Mouse (Mus musculus) lung, embryonic 14.5 days (tissue): Measurements from ENCODE around the gene Cntn4. TPM values are rescaled to one million over a fixed set of nuclear protein-coding genes. Genes with fewer than 3 reads are reported as not detected.
A peak's percentile ranks its signal among the peaks of the same experiment; 100 is the strongest.

Experiments used
- ATAC-seq: fragments of 200-750 bp; cut with Nextera tagmentation; 2 replicates; pipeline ENCODE4 v1.8.0; 2017; ENCODE audit warnings: mild to moderate bottlenecking, moderate TSS enrichment, moderate library complexity; ENCODE audit not compliant: insufficient read depth
- DNase-seq: peaks from one replicate; pipeline ENCODE4 v3.0.0-alpha.2; 2015
- H3K27ac ChIP-seq: fragments of 300-500 bp; sonication (generic); 2 replicates; pipeline ENCODE4 v1.5.1; 2014; ENCODE audit warnings: low read depth, mild to moderate bottlenecking, moderate library complexity
- H3K27me3 ChIP-seq: fragments of 300-500 bp; sonication (generic); 2 replicates; pipeline ENCODE4 v1.6.1; 2014; ENCODE audit warnings: low read length, control low read depth; ENCODE audit not compliant: insufficient read depth
- H3K36me3 ChIP-seq: fragments of 300-500 bp; sonication (generic); 2 replicates; pipeline ENCODE4 v1.6.1; 2014; ENCODE audit warnings: control low read depth; ENCODE audit not compliant: insufficient read depth
- H3K4me1 ChIP-seq: fragments of 300-500 bp; sonication (generic); 2 replicates; pipeline ENCODE4 v1.6.1; 2014; ENCODE audit warnings: antibody characterized with exemption, control low read depth; ENCODE audit not compliant: insufficient read depth
- H3K4me2 ChIP-seq: fragments of 300-500 bp; sonication (generic); 2 replicates; pipeline ENCODE4 v1.6.1; 2014; ENCODE audit warnings: mild to moderate bottlenecking
- H3K4me3 ChIP-seq: fragments of 300-500 bp; sonication (generic); 2 replicates; pipeline ENCODE4 v1.5.1; 2014; ENCODE audit warnings: low read depth, low read length
- H3K9ac ChIP-seq: fragments of 300-500 bp; sonication (generic); 2 replicates; pipeline ENCODE4 v1.6.1; 2014
- H3K9me3 ChIP-seq: fragments of 300-500 bp; sonication (generic); 2 replicates; pipeline ENCODE4 v1.6.1; 2016; ENCODE audit warnings: low read depth, low read length, control low read depth
- CTCF ChIP-seq: IDR thresholded peaks from 2 replicates; pipeline ENCODE4 v1.5.1; 2016; ENCODE audit warnings: antibody characterized with exemption, low read depth
- WGBS: fragments of 180-500 bp; shearing (Covaris S2); extraction: QIAGEN DNeasy Blood & Tissue Kit; methylation state at CpG from one replicate; pipeline ENCODE4 v1.1.7; 2014; 5-methylcytosine and 5-hydroxymethylcytosine counted together
- polyA plus RNA-seq: library from polyadenylated mRNA; unstranded; fragments of >200 nt; fragmentation: Nextera tagmentation; extraction: Ambion mirVana; gene quantifications from 2 replicates; pipeline ENCODE4 v1.2.1, GENCODE M21; 2014

Cntn4 gene
- polyA plus RNA-seq, 1 experiment from 2014 or later: 3.1 TPM

DNA sequence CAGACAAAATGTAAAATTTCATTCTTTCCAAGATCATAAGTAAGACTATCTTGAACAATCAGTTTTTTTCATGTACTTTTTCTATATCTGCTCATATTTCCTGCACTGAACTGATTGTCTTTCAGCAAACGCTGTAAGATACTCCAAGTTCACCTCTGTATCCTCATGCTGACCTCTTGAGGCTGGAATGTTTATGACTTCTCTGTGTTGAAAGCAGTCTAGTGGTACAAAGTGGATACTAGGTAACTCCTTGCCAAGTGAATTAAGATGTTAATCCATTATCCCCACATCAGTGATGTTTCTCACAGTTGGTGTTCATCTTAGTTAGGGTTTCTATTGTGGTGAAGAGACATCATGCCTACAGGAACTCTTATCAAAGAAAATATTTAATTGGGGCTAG, 651.5 kb downstream of the Cntn4 start:
- no peaks in the 10 kb centered on the region for H3K4me1 ChIP-seq
- no peak overlapping the region for H3K9ac ChIP-seq
- no peak overlapping the region for H3K27ac ChIP-seq
- H3K4me3 ChIP-seq: no peak overlapping the region
- ATAC-seq (no peak), DNase-seq (peak; percentile 36)
- no peaks in the 10 kb centered on the region for H3K9me3 ChIP-seq
- no peak overlapping the region for H3K4me2 ChIP-seq
- H3K27me3 ChIP-seq: no peaks in the 10 kb centered on the region
- no peak for TF ChIP-seq CTCF
- no peaks in the 10 kb centered on the region for H3K36me3 ChIP-seq
- 47% methylated on average over 1 of the region's 1 CpGs for WGBS

DNA sequence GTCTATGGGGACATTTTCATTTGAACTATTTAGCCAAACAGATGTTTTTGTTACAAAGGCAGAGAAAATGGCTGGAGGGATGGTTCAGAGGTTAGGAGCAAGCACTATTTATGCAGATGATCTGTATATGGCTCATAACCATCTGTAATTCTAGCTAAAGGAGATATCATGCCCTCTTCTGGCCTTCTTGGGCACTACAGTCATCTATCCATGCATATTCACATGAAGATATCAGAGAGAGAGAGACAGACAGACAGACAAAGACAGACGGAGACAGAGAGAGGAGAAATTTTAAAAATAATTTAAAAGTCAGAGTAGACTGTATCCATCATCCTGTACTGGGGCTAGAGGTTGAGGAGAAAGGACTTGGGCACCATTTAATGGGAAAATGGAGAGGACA, 652.2 kb downstream of the Cntn4 start:
- H3K4me2 ChIP-seq: no peak overlapping the region
- ATAC-seq (no peak), DNase-seq (peak; percentile 27)
- WGBS: 86% methylated on average over 1 of the region's 1 CpGs
- no peak overlapping the region for H3K9ac ChIP-seq
- peak; percentile 37 for TF ChIP-seq CTCF
- no peaks in the 10 kb centered on the region for H3K36me3 ChIP-seq
- H3K27ac ChIP-seq: no peak overlapping the region
- H3K9me3 ChIP-seq: no peaks in the 10 kb centered on the region
- no peaks in the 10 kb centered on the region for H3K27me3 ChIP-seq
- no peaks in the 10 kb centered on the region for H3K4me1 ChIP-seq
- no peak overlapping the region for H3K4me3 ChIP-seq

DNA sequence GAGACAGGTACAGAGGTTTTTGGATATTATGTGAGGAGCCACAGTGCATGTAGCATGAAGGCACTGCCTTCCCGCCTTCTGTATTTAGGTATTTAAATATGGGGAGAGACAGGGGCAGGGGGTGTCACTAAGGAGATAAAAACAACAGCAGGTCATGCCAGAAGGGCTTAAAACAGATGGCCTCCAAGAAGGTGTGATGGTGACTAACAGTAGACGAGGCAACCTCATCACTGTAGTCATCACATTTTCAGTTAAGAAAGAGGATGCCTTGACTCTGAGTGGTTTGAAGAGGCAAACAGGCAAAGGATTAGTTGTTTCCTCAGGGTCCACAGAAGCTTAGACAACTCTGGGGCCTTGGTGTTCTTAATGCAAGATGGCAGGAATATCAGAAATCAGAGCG, 655.0 kb downstream of the Cntn4 start:
- ATAC-seq: no peak
- no peak overlapping the region for H3K9ac ChIP-seq
- H3K36me3 ChIP-seq: no peaks in the 10 kb centered on the region
- H3K4me3 ChIP-seq: no peak overlapping the region
- no peak overlapping the region for H3K4me2 ChIP-seq
- no peaks in the 10 kb centered on the region for H3K9me3 ChIP-seq
- 84% methylated on average over 3 of the region's 3 CpGs for WGBS
- no peaks in the 10 kb centered on the region for H3K27me3 ChIP-seq
- no peak for TF ChIP-seq CTCF
- H3K4me1 ChIP-seq: no peaks in the 10 kb centered on the region
- no peak for DNase-seq
- no peak overlapping the region for H3K27ac ChIP-seq

DNA sequence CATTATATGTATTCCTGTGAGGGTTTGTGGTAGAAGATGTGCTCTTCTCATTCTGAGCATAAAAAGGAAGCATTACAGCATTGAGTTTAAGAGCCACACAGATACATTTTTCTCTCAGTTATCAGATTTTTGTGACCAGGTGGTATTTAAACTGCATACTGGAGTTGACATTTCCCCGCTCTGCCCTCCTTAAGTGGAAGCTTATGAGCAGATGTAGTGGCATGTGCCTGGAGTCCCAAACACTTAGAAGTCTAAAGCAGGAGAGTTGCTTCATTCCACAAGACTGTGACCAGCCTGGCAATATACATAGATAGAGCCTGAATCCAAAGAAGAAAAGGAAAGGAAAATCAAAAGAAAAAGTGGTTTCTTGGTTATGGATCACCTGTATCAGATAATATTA, 655.5 kb downstream of the Cntn4 start:
- TF ChIP-seq CTCF: no peak
- H3K36me3 ChIP-seq: no peaks in the 10 kb centered on the region
- 68% methylated on average over 1 of the region's 1 CpGs for WGBS
- H3K27ac ChIP-seq: no peak overlapping the region
- no peak for ATAC-seq
- H3K27me3 ChIP-seq: no peaks in the 10 kb centered on the region
- H3K9me3 ChIP-seq: no peaks in the 10 kb centered on the region
- DNase-seq: no peak
- no peak overlapping the region for H3K4me2 ChIP-seq
- no peak overlapping the region for H3K9ac ChIP-seq
- H3K4me3 ChIP-seq: no peak overlapping the region
- no peaks in the 10 kb centered on the region for H3K4me1 ChIP-seq

DNA sequence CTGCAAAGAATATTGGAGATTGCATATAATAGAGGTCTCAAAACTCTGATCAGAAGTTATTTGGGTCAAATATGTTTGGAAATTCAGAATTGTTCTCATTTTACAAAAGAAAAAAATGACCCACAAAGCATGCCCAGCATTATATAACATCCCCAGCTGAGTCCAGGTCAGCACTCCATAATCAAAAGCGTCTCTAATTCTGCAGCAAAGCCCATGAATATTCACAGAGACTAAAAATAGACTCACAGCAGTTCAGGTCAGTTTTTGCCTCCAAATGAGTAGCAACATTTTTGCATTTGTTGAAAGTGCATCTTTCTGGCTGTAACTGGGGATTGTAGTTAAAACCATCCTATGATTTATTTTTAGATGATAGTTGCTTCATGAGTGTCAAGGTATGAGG, 657.6 kb downstream of the Cntn4 start:
- ATAC-seq (no peak), DNase-seq (no peak)
- H3K27ac ChIP-seq: no peak overlapping the region
- no peak overlapping the region for H3K9ac ChIP-seq
- no peak overlapping the region for H3K4me3 ChIP-seq
- 39% methylated on average over 1 of the region's 1 CpGs for WGBS
- H3K36me3 ChIP-seq: no peaks in the 10 kb centered on the region
- no peak overlapping the region for H3K4me2 ChIP-seq
- H3K27me3 ChIP-seq: no peaks in the 10 kb centered on the region
- no peak for TF ChIP-seq CTCF
- no peaks in the 10 kb centered on the region for H3K9me3 ChIP-seq
- H3K4me1 ChIP-seq: no peaks in the 10 kb centered on the region

DNA sequence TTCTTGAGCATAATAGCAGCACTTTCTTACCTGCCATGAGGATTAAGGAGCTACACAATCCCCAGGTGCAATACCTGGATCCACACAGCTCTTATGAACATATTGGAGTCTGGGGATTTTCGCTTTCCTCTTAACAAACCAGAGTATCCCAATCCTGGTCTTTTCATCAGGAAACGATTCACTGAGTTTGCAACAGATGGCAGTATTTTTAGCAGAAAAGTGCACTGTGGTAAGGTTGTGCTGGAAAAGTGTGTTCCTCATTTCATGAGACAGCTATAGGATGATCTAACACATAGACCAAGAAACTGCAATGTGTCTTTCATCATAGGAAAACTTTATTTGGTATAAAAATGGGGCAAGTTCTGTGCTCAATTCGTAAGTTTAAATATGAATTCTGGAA, 659.3 kb downstream of the Cntn4 start:
- no peak overlapping the region for H3K4me3 ChIP-seq
- H3K27ac ChIP-seq: no peak overlapping the region
- no peak; the same call in 1 of the 2 replicates for TF ChIP-seq CTCF
- no peaks in the 10 kb centered on the region for H3K36me3 ChIP-seq
- no peak for ATAC-seq
- 77% methylated on average over 3 of the region's 3 CpGs for WGBS
- DNase-seq: no peak
- H3K9ac ChIP-seq: no peak overlapping the region
- no peak overlapping the region for H3K4me2 ChIP-seq
- H3K27me3 ChIP-seq: no peaks in the 10 kb centered on the region
- no peaks in the 10 kb centered on the region for H3K4me1 ChIP-seq
- H3K9me3 ChIP-seq: no peaks in the 10 kb centered on the region

DNA sequence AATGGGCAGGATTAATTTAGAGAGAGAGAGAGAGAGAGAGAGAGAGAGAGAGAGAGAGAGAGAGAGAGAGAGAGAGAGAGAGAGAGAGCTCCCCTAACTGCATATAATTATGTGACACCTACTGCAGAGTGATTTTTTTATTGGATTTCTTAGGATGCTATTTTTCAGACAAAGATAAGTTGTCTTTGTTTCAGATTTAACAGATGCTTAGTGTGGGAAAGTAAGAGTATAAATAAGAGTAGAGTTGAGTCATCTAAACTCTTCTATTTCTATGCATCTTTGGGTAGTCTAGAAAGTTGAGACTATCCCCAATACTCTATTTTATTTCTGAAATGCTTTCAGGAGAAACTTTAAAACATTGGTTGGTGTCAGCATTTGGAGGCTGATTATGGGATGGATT, 660.4 kb downstream of the Cntn4 start:
- Histone ChIP-seq H3K4me2 (no peak overlapping the region), H3K36me3 (no peaks in the 10 kb centered on the region), H3K9me3 (no peaks in the 10 kb centered on the region), H3K27ac (no peak overlapping the region), H3K4me3 (no peak overlapping the region), H3K4me1 (no peaks in the 10 kb centered on the region), H3K9ac (no peak overlapping the region), H3K27me3 (no peaks in the 10 kb centered on the region)
- ATAC-seq: no peak
- TF ChIP-seq CTCF: no peak
- no peak for DNase-seq

DNA sequence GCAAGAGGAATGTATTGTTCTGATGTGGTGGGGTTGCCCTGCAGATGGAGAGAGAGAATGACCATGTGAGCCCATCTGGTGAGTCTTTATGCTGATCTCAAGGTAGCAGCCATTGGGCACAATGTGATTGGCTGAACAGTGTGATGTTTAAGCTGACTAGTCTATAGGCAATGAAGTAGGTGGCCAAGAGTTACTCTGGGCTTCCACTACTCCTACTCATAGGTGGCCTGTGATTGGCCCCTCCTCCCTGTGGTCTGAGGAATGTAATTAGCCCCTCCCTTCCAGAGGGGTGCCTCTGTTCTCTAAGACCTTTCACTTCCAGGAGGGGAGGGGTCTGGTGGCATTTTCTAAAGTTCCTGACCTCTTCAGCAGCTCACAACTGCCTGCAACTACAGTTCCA, 663.7 kb downstream of the Cntn4 start:
- ATAC-seq (no peak), DNase-seq (no peak)
- H3K36me3 ChIP-seq: no peaks in the 10 kb centered on the region
- H3K9me3 ChIP-seq: no peaks in the 10 kb centered on the region
- H3K4me1 ChIP-seq: no peaks in the 10 kb centered on the region
- H3K27ac ChIP-seq: no peak overlapping the region
- H3K9ac ChIP-seq: no peak overlapping the region
- no peak for TF ChIP-seq CTCF
- no peaks in the 10 kb centered on the region for H3K27me3 ChIP-seq
- no peak overlapping the region for H3K4me3 ChIP-seq
- H3K4me2 ChIP-seq: no peak overlapping the region
